Mouse (Mus musculus) G1E (cell line): Measurements from ENCODE around the gene Tbc1d22a.

Experiments
- CTCF ChIP-seq: IDR thresholded peaks from 2 replicates; pipeline ENCODE4 v1.5.1; 2012; ENCODE audit warnings: low read depth, low read length, inconsistent platforms, mixed read lengths
- GATA1 ChIP-seq: IDR thresholded peaks from 2 replicates; pipeline ENCODE4 v1.6.1; 2012; ENCODE audit warnings: borderline replicate concordance, low read length, inconsistent platforms, mixed read lengths
- GATA2 ChIP-seq: IDR thresholded peaks from 2 replicates; pipeline ENCODE4 v1.6.1; 2012; ENCODE audit warnings: low read depth, low read length, inconsistent platforms, borderline replicate concordance
- POLR2AphosphoS5 ChIP-seq: IDR thresholded peaks from 2 replicates; pipeline ENCODE4 v1.6.1; 2012; ENCODE audit warnings: low read depth, low read length, inconsistent platforms; ENCODE audit not compliant: insufficient replicate concordance

DNA sequence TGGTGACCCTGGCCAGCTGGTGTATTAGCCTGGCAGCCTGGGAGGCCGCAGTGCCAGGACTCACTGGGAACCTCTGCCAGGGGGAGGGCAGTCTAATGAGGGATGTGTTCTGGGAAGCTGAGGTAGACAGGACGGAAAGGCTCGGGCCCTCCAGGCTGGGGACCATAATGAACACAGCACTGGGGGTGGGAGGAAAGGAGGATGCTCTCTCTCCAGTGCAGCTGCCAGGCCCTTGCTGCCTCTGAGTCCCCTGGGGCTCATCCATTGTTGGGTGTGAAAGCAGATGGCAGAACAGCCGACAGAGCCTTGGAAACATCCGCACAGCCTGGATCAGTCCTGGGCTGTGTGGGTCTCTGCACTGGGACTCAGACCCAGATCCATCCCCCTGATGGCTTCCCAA is 26.1 kb upstream of the Tbc1d22a start:
- no peak for TF ChIP-seq POLR2AphosphoS5
- no peak for TF ChIP-seq GATA1
- TF ChIP-seq CTCF: no peak
- TF ChIP-seq GATA2: no peak
